Comparison of ENCODE assay signal across 9 mouse cellular contexts in genomic region chr4:125636616-125637304, GRCm38 (mm10).
A peak's percentile ranks its signal among the peaks of the same experiment; 100 is the strongest.
DNase-seq lines count a peak whose midpoint lies in the region; ATAC-seq lines count a peak whose summit lies in the region.
"Had no signal": no experiment of that assay in that cellular context is flagged by ENCODE, and none has a peak within 500 bp of the region (broad histone marks: within the 10 kb centered on the region; RNA-seq: fewer than 3 reads in every experiment).

No protein-coding gene starts in this region.

- intact Hi-C loops in heart, postnatal 36 days (cut with DNase I): no loop called here
- intact Hi-C loops in left cerebral cortex, postnatal 36 days (cut with DNase I): no loop called here

- 81% methylated on average over 13 of the region's 13 CpGs for WGBS in midbrain, embryonic 10.5 days
- 79% methylated on average over 13 of the region's 13 CpGs for WGBS in midbrain, embryonic 11.5 days

- H3K9me3 ChIP-seq in midbrain, embryonic 10.5 days (replicated peaks): no peaks in the 10 kb centered on the region
- H3K9me3 ChIP-seq in midbrain, embryonic 11.5 days (ENCODE audit: control insufficient read depth, low read length): no peaks in the 10 kb centered on the region

- no peak for ATAC-seq in midbrain, embryonic 11.5 days (ENCODE audit: low FRiP score)

- H3K36me3 ChIP-seq in midbrain, embryonic 10.5 days: no peaks in the 10 kb centered on the region
- no peaks in the 10 kb centered on the region for H3K36me3 ChIP-seq in midbrain, embryonic 11.5 days (ENCODE audit: control insufficient read depth, insufficient read depth, low read length)

- H3K27ac ChIP-seq in midbrain, embryonic 10.5 days (replicated peaks): 0 out of 2 replicates have a peak overlapping the region, but pooled peaks have one; percentile 9
- H3K27ac ChIP-seq in midbrain, embryonic 11.5 days (ENCODE audit: low read depth, low read length): no peak overlapping the region

- no peaks in the 10 kb centered on the region for H3K27me3 ChIP-seq in midbrain, embryonic 10.5 days (ENCODE audit: low read depth, poor library complexity, severe bottlenecking)
- no peaks in the 10 kb centered on the region for H3K27me3 ChIP-seq in midbrain, embryonic 11.5 days (ENCODE audit: control insufficient read depth, insufficient read depth, low read length)

- DNase-seq in midbrain, embryonic 10.5 days (ENCODE audit: low spot score): no peak
- DNase-seq in midbrain, embryonic 11.5 days (ENCODE audit: low spot score, missing footprints): no peak
- peak; percentile 85 for DNase-seq in cerebellum, adult 11-12 months
- DNase-seq in heart, postnatal 36 days: peak; percentile 52 to 56
- peak; percentile 21 for DNase-seq in lung, postnatal 36 days
- DNase-seq in thymus, postnatal 0 days (ENCODE audit: low spot score): no peak
- DNase-seq in embryo, embryonic 10 days (ENCODE audit: low spot score): no peak
- DNase-seq in left cerebral cortex, postnatal 36 days (ENCODE audit: low spot score in 2 of 2): no peak

- no peak overlapping the region for H3K9ac ChIP-seq in midbrain, embryonic 11.5 days (ENCODE audit: low read length)

- no peak overlapping the region for H3K4me3 ChIP-seq in midbrain, embryonic 10.5 days
- H3K4me3 ChIP-seq in midbrain, embryonic 11.5 days (ENCODE audit: low read depth, low read length): no peak overlapping the region
- H3K4me3 ChIP-seq: myocyte had no signal

- no peak overlapping the region for H3K4me2 ChIP-seq in midbrain, embryonic 11.5 days

- H3K4me1 ChIP-seq in midbrain, embryonic 10.5 days: peaks cover 23% of the 10 kb centered on the region
- no peaks in the 10 kb centered on the region for H3K4me1 ChIP-seq in midbrain, embryonic 11.5 days (ENCODE audit: control insufficient read depth, insufficient read depth, low read length)

Comparison
In these comparisons a context has a peak if more than half of its experiments do, and no peak if none do; other contexts are left out.
1. DNase-seq: peak in cerebellum, adult 11-12 months (single experiment), heart, postnatal 36 days (2 of 2) and lung, postnatal 36 days (single experiment); none in midbrain, embryonic 10.5 days (single experiment), midbrain, embryonic 11.5 days (single experiment), thymus, postnatal 0 days (single experiment), embryo, embryonic 10 days (single experiment) and left cerebral cortex, postnatal 36 days (0 of 2).